Mouse (Mus musculus) lung, adult 2 months (tissue): ENCODE measurements around the gene Mefv. TPM values are rescaled to one million over a fixed set of nuclear protein-coding genes. Genes with fewer than 3 reads are reported as not detected.
A peak's percentile ranks its signal among the peaks of the same experiment; 100 is the strongest.

ENCODE experiments used
- DNase-seq: peaks from one replicate; pipeline ENCODE4 v3.0.0; 2022
- H3K4me1 ChIP-seq: fragments of 200-500 bp; 2 replicates; pipeline ENCODE4 v1.6.1; 2011; ENCODE audit warnings: low read length; ENCODE audit not compliant: control insufficient read depth, insufficient read depth
- H3K4me3 ChIP-seq: fragments of 200-500 bp; replicated peaks from 2 replicates; pipeline ENCODE3; 2011; ENCODE audit warnings: low read depth, mild to moderate bottlenecking, control low read depth, low read length; ENCODE audit errors: extremely low read depth
- CTCF ChIP-seq: fragments of 200-500 bp; IDR thresholded peaks from 2 replicates; pipeline ENCODE4 v1.5.1; 2011; ENCODE audit warnings: mild to moderate bottlenecking, low read length, control low read depth; ENCODE audit not compliant: insufficient read depth
- POLR2A ChIP-seq: fragments of 200-500 bp; IDR thresholded peaks from 2 replicates; pipeline ENCODE4 v1.6.1; 2011; ENCODE audit warnings: low read depth, mild to moderate bottlenecking, control low read depth, low read length, borderline replicate concordance; ENCODE audit errors: extremely low read depth
- WGBS: fragments of 180-500 bp; shearing (Covaris S2); methylation state at CpG from one replicate; pipeline ENCODE4 v1.1.7; 2018; 5-methylcytosine and 5-hydroxymethylcytosine counted together
- polyA plus RNA-seq: library from polyadenylated mRNA; depleted of rRNA; stranded (reverse); fragments of >200 nt; gene quantifications from 2 replicates; pipeline ENCODE4 v1.2.3, GENCODE M21; 2012; rRNA removed

Mefv gene
- 0.38 and 0.54 TPM in 2 replicates for polyA plus RNA-seq

- DNase-seq: no peak
- H3K4me1 ChIP-seq: no peaks in the 10 kb centered on the region
- TF ChIP-seq CTCF (no peak), POLR2A (no peak)
- WGBS: 88% methylated on average over 6 of the region's 6 CpGs
- no peak within 1 kb of the TSS for H3K4me3 ChIP-seq
Observed at GRCm38 (mm10) chr16:3717980-3718379, at the start of gene Mefv. TSS of gene Mefv (minus strand) at chr16:3718097.

GRCm38 (mm10) chr16:3748976-3749375 is 31.1 kb upstream of the Mefv start:
- Histone ChIP-seq H3K4me1 (peaks cover 10% of the 10 kb centered on the region), H3K4me3 (no peak overlapping the region)
- no peak for DNase-seq
- 99% methylated on average over 3 of the region's 3 CpGs for WGBS
- TF ChIP-seq POLR2A: no peak

GRCm38 (mm10) chr16:3745656-3746055 is 27.8 kb upstream of the Mefv start:
- no peak for DNase-seq
- Histone ChIP-seq H3K4me3 (no peak overlapping the region), H3K4me1 (peaks cover 14% of the 10 kb centered on the region)
- 77% methylated on average over 4 of the region's 4 CpGs for WGBS
- no peak for TF ChIP-seq CTCF

- Histone ChIP-seq H3K4me1 (peaks cover 14% of the 10 kb centered on the region), H3K4me3 (peak overlapping the region; percentile 69)
- no peak for TF ChIP-seq POLR2A
- no peak for TF ChIP-seq CTCF
- under 1% methylated on average over 32 of the region's 32 CpGs for WGBS
- no peak for DNase-seq
Observed at GRCm38 (mm10) chr16:3744186-3744700, 26.3 kb upstream of the Mefv start.

- DNase-seq: peak; percentile 91
- under 1% methylated on average over 42 of the region's 42 CpGs for WGBS
Observed at GRCm38 (mm10) chr16:3743503-3744185, 25.7 kb upstream of the Mefv start, which contains the start of gene Zfp263. TSS of gene Zfp263 (plus strand) at chr16:3744093.

GRCm38 (mm10) chr16:3742466-3742865 is 24.6 kb upstream of the Mefv start:
- Histone ChIP-seq H3K4me3 (no peak overlapping the region), H3K4me1 (peaks cover 14% of the 10 kb centered on the region)
- 96% methylated on average over 6 of the region's 6 CpGs for WGBS
- DNase-seq: no peak
- no peak for TF ChIP-seq POLR2A
- TF ChIP-seq CTCF: no peak

More at GRCm38 (mm10) chr16:3743503-3744185, 25.7 kb upstream of the Mefv start, which contains the start of gene Zfp263:
- Histone ChIP-seq H3K4me1 (peaks cover 14% of the 10 kb centered on the region), H3K4me3 (peak within 1 kb of the TSS; percentile 82)
- TF ChIP-seq CTCF (no peak), POLR2A (peak; percentile 75; the same call in 1 of the 2 replicates)

GRCm38 (mm10) chr16:3733198-3733732 is 15.4 kb upstream of the Mefv start:
- H3K4me1 ChIP-seq: no peaks in the 10 kb centered on the region
- no peak for DNase-seq
- no peak for TF ChIP-seq CTCF
- TF ChIP-seq POLR2A: no peak
- H3K4me3 ChIP-seq: no peak overlapping the region
- WGBS: 85% methylated on average over 1 of the region's 1 CpGs

GRCm38 (mm10) chr16:3732612-3733011 is 14.7 kb upstream of the Mefv start:
- TF ChIP-seq CTCF: no peak
- TF ChIP-seq POLR2A: no peak
- 78% methylated on average over 4 of the region's 4 CpGs for WGBS
- Histone ChIP-seq H3K4me1 (no peaks in the 10 kb centered on the region), H3K4me3 (no peak overlapping the region)
- no peak for DNase-seq

GRCm38 (mm10) chr16:3727980-3728720 is 10.3 kb upstream of the Mefv start:
- Histone ChIP-seq H3K4me3 (no peak overlapping the region), H3K4me1 (no peaks in the 10 kb centered on the region)
- TF ChIP-seq POLR2A: no peak
- TF ChIP-seq CTCF: no peak
- DNase-seq: no peak
- WGBS: 79% methylated on average over 6 of the region's 6 CpGs
